Mouse (Mus musculus): ENCODE data around the gene Als2. TPM values are rescaled to one million over a fixed set of nuclear protein-coding genes. Genes with fewer than 3 reads are reported as not detected.

Gene Als2
- total and polyA plus RNA-seq, 2 experiments from 2014 or later: 2.9 to 20.2 TPM

DNA sequence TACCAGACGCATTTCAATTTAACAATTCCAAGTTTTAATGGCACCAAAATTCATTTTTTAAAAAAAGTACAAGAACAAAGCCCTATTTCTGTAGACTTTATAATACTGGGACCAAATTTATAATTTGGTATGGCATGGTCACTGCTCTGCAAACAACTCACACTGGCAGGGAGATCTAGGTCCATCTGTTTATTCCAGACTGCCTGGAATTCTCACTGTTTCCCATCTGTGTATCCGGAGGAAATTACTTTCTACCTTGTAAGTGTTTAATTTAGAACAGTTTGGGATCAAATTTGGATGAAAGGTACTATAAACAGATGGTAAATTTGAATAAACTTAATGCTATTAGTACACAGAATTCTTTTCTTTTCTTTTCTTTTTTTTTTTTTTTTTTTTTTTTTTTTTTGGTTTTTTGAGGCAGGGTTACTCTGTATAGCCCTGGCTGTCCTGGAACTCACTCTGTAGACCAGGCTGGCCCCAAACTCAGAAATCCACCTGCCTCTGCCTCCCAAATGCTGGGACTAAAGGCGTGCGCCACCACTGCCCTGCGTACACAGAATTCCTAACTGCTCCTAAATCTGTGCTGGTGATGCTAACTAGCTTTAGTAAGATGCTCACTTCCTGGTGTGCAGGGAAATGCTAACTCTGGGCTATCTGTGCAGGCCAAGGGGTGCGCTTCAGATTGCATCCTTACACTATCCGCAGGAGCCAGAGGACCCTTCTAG, 14.8 kb downstream of the Als2 start:
- 92% methylated on average over 7 of the region's 7 CpGs for WGBS
- Histone ChIP-seq H3K27ac (ENCODE audit: low read depth) (no peak overlapping the region), H3K9ac (replicated peaks; ENCODE audit: low read depth, low read length) (no peak overlapping the region), H3K27me3 (ENCODE audit: control insufficient read depth, insufficient read depth, low read length) (no peaks in the 10 kb centered on the region), H3K9me3 (replicated peaks; ENCODE audit: control insufficient read depth, low read length) (no peaks in the 10 kb centered on the region), H3K4me1 (ENCODE audit: control insufficient read depth, insufficient read depth) (no peaks in the 10 kb centered on the region), H3K36me3 (replicated peaks; ENCODE audit: control insufficient read depth, insufficient read depth, low read length) (0 out of 2 replicates have a peak, but pooled peaks cover 8% of the 10 kb centered on the region), H3K4me3 (ENCODE audit: low read depth, low read length) (no peak overlapping the region), H3K4me2 (ENCODE audit: low read depth, low read length) (no peak overlapping the region)
- no peak for TF ChIP-seq CTCF (IDR thresholded peaks at IDR 0.05; ENCODE audit: low read depth)
- no peak for TF ChIP-seq EP300 (IDR thresholded peaks at IDR 0.05; ENCODE audit: low read depth)
- DNase-seq (ENCODE audit: low spot score) (no peak), ATAC-seq (ENCODE audit: insufficient read depth, low read depth) (no peak)

GRCm38 (mm10) chr1:59221591-59221990, 15.4 kb downstream of the Als2 start:
- Histone ChIP-seq H3K27ac (ENCODE audit: low read depth) (no peak overlapping the region), H3K36me3 (replicated peaks; ENCODE audit: control insufficient read depth, insufficient read depth, low read length) (0 out of 2 replicates have a peak, but pooled peaks cover 9% of the 10 kb centered on the region)
- WGBS: 92% methylated on average over 2 of the region's 2 CpGs

GRCm38 (mm10) chr1:59220371-59220770, 16.7 kb downstream of the Als2 start:
- H3K9ac ChIP-seq (replicated peaks; ENCODE audit: low read depth, low read length): no peak overlapping the region
- ATAC-seq (ENCODE audit: insufficient read depth, low read depth): no peak
- no peak for TF ChIP-seq CTCF (IDR thresholded peaks at IDR 0.05; ENCODE audit: low read depth)
- no peak for TF ChIP-seq EP300 (IDR thresholded peaks at IDR 0.05; ENCODE audit: low read depth)
- H3K27ac ChIP-seq (ENCODE audit: low read depth): no peak overlapping the region
- H3K4me2 ChIP-seq (ENCODE audit: low read depth, low read length): no peak overlapping the region
- H3K27me3 ChIP-seq (ENCODE audit: control insufficient read depth, insufficient read depth, low read length): no peaks in the 10 kb centered on the region
- no peak for DNase-seq (ENCODE audit: low spot score)
- WGBS: 66% methylated on average over 3 of the region's 3 CpGs
- no peaks in the 10 kb centered on the region for H3K4me1 ChIP-seq (ENCODE audit: control insufficient read depth, insufficient read depth)
- H3K36me3 ChIP-seq (replicated peaks; ENCODE audit: control insufficient read depth, insufficient read depth, low read length): peaks cover 15% of the 10 kb centered on the region; the same call in 1 of the 2 replicates
- no peak overlapping the region for H3K4me3 ChIP-seq (ENCODE audit: low read depth, low read length)
- H3K9me3 ChIP-seq (replicated peaks; ENCODE audit: control insufficient read depth, low read length): no peaks in the 10 kb centered on the region

More at GRCm38 (mm10) chr1:59221591-59221990, 15.4 kb downstream of the Als2 start:
- DNase-seq (ENCODE audit: low spot score): no peak
- no peaks in the 10 kb centered on the region for H3K9me3 ChIP-seq (replicated peaks; ENCODE audit: control insufficient read depth, low read length)
- no peak overlapping the region for H3K4me3 ChIP-seq (ENCODE audit: low read depth, low read length)
- no peak overlapping the region for H3K4me2 ChIP-seq (ENCODE audit: low read depth, low read length)
- TF ChIP-seq CTCF (IDR thresholded peaks at IDR 0.05; ENCODE audit: low read depth) (no peak), EP300 (IDR thresholded peaks at IDR 0.05; ENCODE audit: low read depth) (no peak)
- H3K27me3 ChIP-seq (ENCODE audit: control insufficient read depth, insufficient read depth, low read length): no peaks in the 10 kb centered on the region
- H3K9ac ChIP-seq (replicated peaks; ENCODE audit: low read depth, low read length): no peak overlapping the region
- ATAC-seq (ENCODE audit: insufficient read depth, low read depth): no peak
- H3K4me1 ChIP-seq (ENCODE audit: control insufficient read depth, insufficient read depth): no peaks in the 10 kb centered on the region

DNA sequence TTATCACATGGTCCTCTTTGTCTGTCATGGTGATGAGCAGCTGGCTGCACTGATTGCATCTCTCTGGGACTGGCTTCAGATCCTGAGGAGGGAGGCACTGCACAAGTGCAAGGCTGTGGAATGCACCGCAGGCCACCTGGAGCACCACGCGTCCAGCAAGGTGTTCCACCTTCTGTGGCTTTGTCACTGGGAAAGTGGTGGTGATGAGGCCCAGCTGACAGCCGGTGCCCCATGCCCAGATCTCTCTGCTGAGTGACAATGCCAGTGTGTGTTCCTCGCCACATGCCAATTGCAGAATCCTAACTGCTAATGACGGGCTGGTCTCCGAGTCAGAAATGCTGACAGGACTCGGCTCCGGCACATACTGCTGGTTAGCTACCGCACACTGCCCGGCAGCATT, 21.6 kb downstream of the Als2 start:
- ATAC-seq (ENCODE audit: insufficient read depth, low read depth): no peak
- H3K9me3 ChIP-seq (replicated peaks; ENCODE audit: control insufficient read depth, low read length): no peaks in the 10 kb centered on the region
- H3K4me2 ChIP-seq (ENCODE audit: low read depth, low read length): no peak overlapping the region
- DNase-seq (ENCODE audit: low spot score): no peak
- 91% methylated on average over 11 of the region's 11 CpGs for WGBS
- no peak overlapping the region for H3K27ac ChIP-seq (ENCODE audit: low read depth)
- TF ChIP-seq CTCF (IDR thresholded peaks at IDR 0.05; ENCODE audit: low read depth) (no peak), EP300 (IDR thresholded peaks at IDR 0.05; ENCODE audit: low read depth) (no peak)
- no peak overlapping the region for H3K9ac ChIP-seq (replicated peaks; ENCODE audit: low read depth, low read length)
- no peaks in the 10 kb centered on the region for H3K4me1 ChIP-seq (ENCODE audit: control insufficient read depth, insufficient read depth)
- no peak overlapping the region for H3K4me3 ChIP-seq (ENCODE audit: low read depth, low read length)
- no peaks in the 10 kb centered on the region for H3K27me3 ChIP-seq (ENCODE audit: control insufficient read depth, insufficient read depth, low read length)
- peaks cover 18% of the 10 kb centered on the region; the same call in 1 of the 2 replicates for H3K36me3 ChIP-seq (replicated peaks; ENCODE audit: control insufficient read depth, insufficient read depth, low read length)

DNA sequence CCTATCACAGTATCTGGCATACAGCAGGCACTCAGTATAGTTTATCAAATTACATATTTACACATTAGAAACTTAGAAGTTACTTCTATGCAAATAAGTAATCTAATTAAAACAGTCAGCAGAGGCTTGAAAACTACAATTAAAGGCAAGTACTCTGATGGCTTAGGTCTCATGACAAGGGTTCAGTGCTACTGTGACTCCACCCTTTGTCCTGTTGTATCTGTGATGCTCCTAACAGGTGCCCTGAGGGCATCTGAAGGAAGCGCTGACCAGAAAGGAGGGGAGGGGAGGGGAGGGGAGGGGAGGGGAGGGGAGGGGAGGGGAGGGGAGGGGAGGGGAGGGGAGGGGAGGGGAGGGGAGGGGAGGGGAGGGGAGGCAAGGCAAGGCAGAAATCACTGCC, 24.1 kb downstream of the Als2 start:
- no peaks in the 10 kb centered on the region for H3K27me3 ChIP-seq (ENCODE audit: control insufficient read depth, insufficient read depth, low read length)
- no peak for ATAC-seq (ENCODE audit: insufficient read depth, low read depth)
- no peak for DNase-seq (ENCODE audit: low spot score)
- no peak overlapping the region for H3K4me3 ChIP-seq (ENCODE audit: low read depth, low read length)
- no CpG with 5 or more reads among the region's 1 CpGs for WGBS
- H3K4me1 ChIP-seq (ENCODE audit: control insufficient read depth, insufficient read depth): no peaks in the 10 kb centered on the region
- no peak overlapping the region for H3K4me2 ChIP-seq (ENCODE audit: low read depth, low read length)
- no peak overlapping the region for H3K27ac ChIP-seq (ENCODE audit: low read depth)
- TF ChIP-seq CTCF (IDR thresholded peaks at IDR 0.05; ENCODE audit: low read depth): no peak
- no peak for TF ChIP-seq EP300 (IDR thresholded peaks at IDR 0.05; ENCODE audit: low read depth)
- peaks cover 24% of the 10 kb centered on the region; the same call in 1 of the 2 replicates for H3K36me3 ChIP-seq (replicated peaks; ENCODE audit: control insufficient read depth, insufficient read depth, low read length)
- no peak overlapping the region for H3K9ac ChIP-seq (replicated peaks; ENCODE audit: low read depth, low read length)
- H3K9me3 ChIP-seq (replicated peaks; ENCODE audit: control insufficient read depth, low read length): no peaks in the 10 kb centered on the region
